Mouse (Mus musculus): ENCODE measurements at regions not wholly inside any gene's neighbourhood (a gene's known extent, or its start where the extent isn't known, plus 50 kb on each side); places are given as distances from the start of the nearest gene placed in this dataset.

DNA sequence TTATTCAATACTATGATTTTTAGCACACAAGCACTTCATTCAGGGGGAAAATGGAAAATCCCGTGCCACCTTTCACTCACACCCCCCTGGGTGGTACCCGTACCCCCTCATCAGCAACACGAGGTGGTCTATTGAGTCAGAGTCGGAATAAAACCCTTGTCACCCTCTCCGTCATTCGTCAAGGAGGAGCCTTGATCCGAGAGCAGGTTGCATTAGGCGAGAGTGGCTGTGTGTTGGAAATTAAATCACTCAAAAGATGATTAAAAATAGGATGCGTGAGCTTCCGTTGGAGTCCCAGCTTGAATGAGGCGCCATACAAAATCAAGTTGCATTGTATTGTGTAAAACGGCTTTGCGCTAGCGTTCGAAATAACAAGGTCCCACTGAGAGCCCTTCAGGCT lies 236.5 kb upstream of the 3110018I06Rik start:
- DNase-seq (ENCODE audit: low read depth) = no peak

- no peak for DNase-seq (ENCODE audit: low read depth)
These were observed 226.4 kb upstream of the 3110018I06Rik start for GRCm38 (mm10) chr12:107262076-107262475.

DNA sequence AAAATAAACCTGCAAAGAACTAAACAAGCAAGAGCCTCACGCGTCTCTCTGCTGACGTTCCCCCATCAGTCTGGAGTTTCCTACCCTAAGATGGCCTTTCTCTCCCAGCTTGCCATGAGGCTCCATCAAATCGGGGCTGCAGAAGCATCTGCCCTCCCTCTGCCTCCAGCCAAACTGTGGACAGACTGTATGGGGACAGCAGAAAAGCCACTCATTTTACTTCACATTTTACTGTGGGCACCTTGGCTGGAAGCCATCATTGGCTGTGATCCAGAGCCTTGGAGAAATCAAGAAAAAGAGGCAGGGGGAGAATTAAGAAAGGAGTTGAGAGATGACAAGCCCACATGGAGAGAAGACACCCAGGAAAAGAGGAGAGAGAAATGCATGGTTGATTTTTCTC lies 225.9 kb upstream of the 3110018I06Rik start:
- DNase-seq (ENCODE audit: low read depth) = no peak

- DNase-seq (ENCODE audit: low read depth) = no peak
These were observed 221.7 kb upstream of the 3110018I06Rik start for GRCm38 (mm10) chr12:107266696-107267095.

- no peak for DNase-seq (ENCODE audit: low read depth)
These were observed 202.8 kb upstream of the 3110018I06Rik start for GRCm38 (mm10) chr12:107285622-107286021.

GRCm38 (mm10) chr12:107291377-107291776 lies 197.1 kb upstream of the 3110018I06Rik start:
- no peak for DNase-seq (ENCODE audit: low read depth)

GRCm38 (mm10) chr12:107307094-107307740 lies 181.2 kb upstream of the 3110018I06Rik start:
- DNase-seq (ENCODE audit: low read depth) = peak; percentile 35

GRCm38 (mm10) chr12:107315446-107315845 lies 173.0 kb upstream of the 3110018I06Rik start:
- no peak for DNase-seq (ENCODE audit: low read depth)

- DNase-seq (ENCODE audit: low read depth) = no peak
These were observed 165.6 kb upstream of the 3110018I06Rik start for GRCm38 (mm10) chr12:107322861-107323260.

DNA sequence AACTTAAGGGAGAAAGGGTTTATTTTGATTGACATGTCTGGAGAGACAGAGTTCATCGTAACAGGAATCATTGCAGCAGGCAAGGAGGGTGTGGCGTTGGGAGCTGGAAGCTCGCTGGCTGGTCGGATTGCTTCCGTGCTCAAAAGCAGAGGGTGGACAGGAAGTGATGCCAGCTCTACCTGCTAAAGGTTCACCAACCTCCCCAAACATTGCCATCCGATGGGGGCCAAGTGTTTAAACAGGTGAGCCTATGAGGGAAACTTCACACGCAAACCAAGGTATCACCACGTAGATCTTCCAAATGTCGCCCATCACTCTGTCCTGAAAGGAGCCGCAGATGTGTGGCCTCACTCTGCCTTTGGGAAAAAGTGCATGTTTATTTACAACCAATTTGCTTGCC lies 162.3 kb upstream of the 3110018I06Rik start:
- no peak for DNase-seq (ENCODE audit: low read depth)

DNA sequence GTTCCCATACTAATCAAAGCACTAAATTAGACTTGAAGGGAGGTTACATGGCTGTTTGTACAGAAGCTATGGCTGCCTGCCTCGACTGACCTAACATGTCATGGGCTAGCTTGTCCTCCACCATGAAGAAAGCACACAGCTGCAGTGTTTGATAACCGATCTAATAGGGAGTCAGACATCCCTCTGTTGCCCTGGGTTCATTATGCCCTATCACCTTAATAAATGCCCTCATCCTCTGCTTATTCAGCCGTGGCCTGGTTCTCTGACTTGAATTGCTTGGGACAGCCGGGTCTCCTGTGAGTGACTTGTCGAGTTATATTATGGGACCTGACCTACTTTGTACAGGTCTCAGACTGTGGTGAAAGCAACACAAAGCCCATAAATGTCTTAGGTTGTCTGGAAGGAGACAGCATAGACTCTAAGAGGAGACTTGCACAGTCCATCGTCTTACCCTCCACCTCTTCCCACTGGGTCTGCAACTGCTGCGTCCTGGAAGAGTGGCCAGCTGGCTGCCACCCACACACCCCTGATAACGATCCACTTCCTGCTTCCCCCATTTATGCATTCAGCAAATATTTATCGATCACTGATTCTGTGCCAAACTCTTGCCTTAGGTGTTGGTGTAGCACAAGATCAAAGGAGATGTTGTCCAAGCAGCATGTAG lies 161.2 kb upstream of the 3110018I06Rik start:
- no peak for DNase-seq (ENCODE audit: low read depth)

GRCm38 (mm10) chr12:107328986-107329385 lies 159.4 kb upstream of the 3110018I06Rik start:
- no peak for DNase-seq (ENCODE audit: low read depth)

DNA sequence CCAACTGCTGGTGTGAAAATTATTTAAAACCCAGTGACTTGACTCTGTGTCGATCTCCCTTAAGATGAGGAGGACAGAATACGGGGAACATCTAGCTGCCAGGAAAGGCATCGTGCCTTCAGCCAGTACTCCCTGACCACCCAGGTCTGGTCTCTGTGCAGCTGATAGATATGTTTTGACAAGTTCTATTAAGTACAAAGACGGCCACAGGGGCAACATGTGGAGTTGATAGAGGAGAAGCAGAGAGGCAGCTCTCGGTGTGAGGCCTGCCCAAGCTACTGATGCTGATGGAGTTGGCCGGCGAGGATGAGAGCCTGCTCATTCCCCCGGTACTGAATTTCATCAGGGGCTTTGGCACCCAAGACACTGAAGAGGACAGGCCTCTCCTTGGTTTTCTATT lies 154.1 kb upstream of the 3110018I06Rik start:
- no peak for DNase-seq (ENCODE audit: low read depth)

- DNase-seq (ENCODE audit: low read depth) = no peak
These were observed 153.3 kb upstream of the 3110018I06Rik start for GRCm38 (mm10) chr12:107335106-107335505.

GRCm38 (mm10) chr12:107338758-107339157 lies 149.7 kb upstream of the 3110018I06Rik start:
- DNase-seq (ENCODE audit: low read depth) = no peak

DNA sequence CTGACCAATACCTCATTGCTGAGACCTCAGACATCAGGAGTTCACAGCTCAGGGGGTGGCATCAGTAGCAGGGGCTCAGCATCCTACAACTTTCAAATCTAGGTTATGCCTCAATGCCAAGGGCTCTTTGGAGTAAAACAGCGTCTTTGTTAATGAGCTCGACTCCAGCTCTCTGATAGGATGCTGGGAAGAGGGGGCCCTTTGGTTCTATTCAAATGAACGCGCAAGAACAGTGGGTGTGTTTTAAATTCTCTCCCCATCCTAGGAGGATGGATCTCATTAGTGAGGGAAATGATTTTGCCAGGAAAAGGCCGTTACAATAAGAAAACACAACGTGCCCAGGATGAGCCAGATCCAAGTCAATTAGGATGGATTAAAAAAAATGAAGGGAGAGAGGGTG lies 132.2 kb upstream of the 3110018I06Rik start:
- no peak for DNase-seq (ENCODE audit: low read depth)

GRCm38 (mm10) chr12:107356974-107357373 lies 131.5 kb upstream of the 3110018I06Rik start:
- no peak for DNase-seq (ENCODE audit: low read depth)

DNA sequence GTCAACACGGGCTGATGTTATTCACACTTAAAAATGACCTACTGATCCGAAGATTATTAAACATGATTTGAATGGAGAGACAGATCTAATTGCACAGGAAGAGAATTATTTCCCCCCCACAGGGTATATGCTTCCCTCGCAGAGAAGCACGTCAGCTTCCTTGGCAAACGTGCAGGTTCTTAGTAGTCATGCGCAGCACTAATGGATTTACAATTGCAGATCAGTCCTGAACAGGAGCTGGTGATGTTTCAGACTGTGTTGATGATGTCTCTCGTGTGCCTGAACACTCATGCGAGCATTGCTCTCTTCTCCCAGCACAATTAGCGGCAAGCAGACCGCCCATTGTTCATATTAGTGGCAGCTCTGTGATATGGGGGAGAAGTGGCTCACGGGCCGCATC lies 127.9 kb upstream of the 3110018I06Rik start:
- no peak for DNase-seq (ENCODE audit: low read depth)

- DNase-seq (ENCODE audit: low read depth) = peak; percentile 56
These were observed 126.8 kb upstream of the 3110018I06Rik start for GRCm38 (mm10) chr12:107361606-107362005.

DNA sequence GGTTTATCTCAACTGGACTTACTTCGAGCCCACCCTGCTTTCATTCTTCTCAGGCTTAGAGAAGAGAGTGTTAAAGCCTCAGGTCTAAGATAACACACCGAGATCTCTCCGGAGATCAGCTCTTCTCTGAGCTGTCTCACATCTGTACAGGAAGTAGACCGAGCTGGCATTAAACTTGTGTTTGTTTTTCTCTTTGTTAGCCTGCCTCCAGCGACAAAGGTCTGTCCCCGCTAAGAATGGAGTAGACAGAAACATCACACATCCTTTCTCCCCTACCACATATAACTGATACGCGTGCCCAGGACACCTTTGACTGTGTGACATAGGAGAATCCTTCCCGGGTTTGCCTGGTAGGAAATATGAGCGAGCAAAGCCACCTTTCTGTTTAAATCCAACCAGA lies 126.3 kb upstream of the 3110018I06Rik start:
- peak; percentile 78 for DNase-seq (ENCODE audit: low read depth)

GRCm38 (mm10) chr12:107372254-107372653 lies 116.2 kb upstream of the 3110018I06Rik start:
- DNase-seq (ENCODE audit: low read depth) = no peak

- DNase-seq (ENCODE audit: low read depth) = no peak
These were observed 96.2 kb upstream of the 3110018I06Rik start for GRCm38 (mm10) chr12:107392050-107392795.

DNA sequence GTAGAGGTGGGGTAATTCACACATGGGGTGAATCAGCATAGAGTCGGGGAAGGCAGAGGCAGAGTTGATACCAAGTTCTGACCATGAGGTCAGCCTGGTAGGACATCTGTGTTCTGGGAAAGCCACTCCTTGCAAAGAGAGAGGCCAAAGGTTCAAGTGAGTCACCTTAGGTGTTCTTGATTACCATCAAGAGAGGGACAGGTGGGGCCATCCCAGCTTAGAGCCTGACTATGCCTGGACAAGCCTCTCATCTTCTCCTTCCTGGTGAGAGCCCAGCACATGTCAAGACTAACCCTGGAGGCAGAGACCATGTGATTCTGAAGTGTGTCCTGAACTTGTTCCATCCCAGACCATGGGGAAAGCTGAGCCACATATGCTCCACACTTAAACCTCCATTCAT lies 94.0 kb upstream of the 3110018I06Rik start:
- no peak for DNase-seq (ENCODE audit: low read depth)

Data from naive thymus-derived CD4-positive, alpha-beta T cell, adult 2 months (primary cell).